13 mouse cellular contexts compared by ENCODE assay signal in genomic region chr13:37597575-37597974, GRCm38 (mm10).
A peak's percentile ranks its signal among the peaks of the same experiment; 100 is the strongest.
DNase-seq lines count a peak whose midpoint lies in the region; ATAC-seq and TF ChIP-seq lines count a peak whose summit lies in the region.
"Had no signal": no experiment of that assay in that cellular context is flagged by ENCODE, and none has a peak within 500 bp of the region (broad histone marks: within the 10 kb centered on the region; RNA-seq: fewer than 3 reads in every experiment).

No protein-coding gene starts in this region.

- peaks cover 32% of the 10 kb centered on the region for H3K4me1 ChIP-seq in heart, embryonic 10.5 days
- H3K4me1 ChIP-seq in heart, embryonic 12.5 days (replicated peaks) = peaks cover 41% of the 10 kb centered on the region
- H3K4me1 ChIP-seq in kidney, postnatal 0 days (replicated peaks; ENCODE audit: insufficient read depth, low read length) = peaks cover 13% of the 10 kb centered on the region; the same call in 1 of the 2 replicates
- peaks cover 22% of the 10 kb centered on the region for H3K4me1 ChIP-seq in thymus, adult 2 months (replicated peaks; ENCODE audit: control insufficient read depth, insufficient read depth, low read length)

- ATAC-seq in heart, embryonic 12.5 days (ENCODE audit: insufficient number of reproducible peaks, low FRiP score) = no peak
- ATAC-seq in hematopoietic stem cell, adult 5-6 weeks (replicated peaks in 1 of 2; ENCODE audit: insufficient read depth in 1 of 2, low FRiP score in 2 of 2, low TSS enrichment in 1 of 2, low read depth in 1 of 2, poor library complexity in 2 of 2, severe bottlenecking in 2 of 2) = peak; percentile 12 to 52; a peak in 1 of 4 replicates
- ATAC-seq in kidney, postnatal 0 days (replicated peaks; ENCODE audit: low FRiP score, low read depth) = peak; percentile 92
- no peak for ATAC-seq in megakaryocyte progenitor cell, adult 5-6 weeks (replicated peaks; ENCODE audit: poor library complexity)
- ATAC-seq: hindbrain, embryonic 16.5 days had no signal

- no peak overlapping the region for H3K4me3 ChIP-seq in heart, embryonic 10.5 days
- H3K4me3 ChIP-seq in heart, embryonic 12.5 days = no peak overlapping the region
- H3K4me3 ChIP-seq in kidney, postnatal 0 days (replicated peaks; ENCODE audit: low read depth, low read length) = no peak overlapping the region
- no peak overlapping the region for H3K4me3 ChIP-seq in thymus, adult 2 months (ENCODE audit: control insufficient read depth, insufficient read depth, low read length)
- H3K4me3 ChIP-seq: megakaryocyte, embryonic 14.5 days had no signal

- H3K9ac ChIP-seq in heart, embryonic 12.5 days = no peak overlapping the region
- no peak overlapping the region for H3K9ac ChIP-seq in kidney, postnatal 0 days (ENCODE audit: low read depth, low read length)

- TF ChIP-seq CTCF in kidney, postnatal 0 days (IDR thresholded peaks at IDR 0.05; ENCODE audit: low read depth) = no peak
- TF ChIP-seq CTCF in thymus, adult 2 months (IDR thresholded peaks at IDR 0.05; ENCODE audit: borderline replicate concordance, control insufficient read depth, extremely low read depth, insufficient read depth, low read length, poor library complexity) = no peak

- DNase-seq in heart, embryonic 10.5 days (ENCODE audit: low spot score) = no peak
- peak; percentile 54 for DNase-seq in kidney, postnatal 0 days (ENCODE audit: low spot score)
- DNase-seq in thymus, adult 2 months = peak; percentile 51
- no peak for DNase-seq in gastrocnemius, adult 18-20 months (ENCODE audit: low spot score)
- DNase-seq in cerebellum, adult 9-11 months = no peak
- DNase-seq: adrenal gland, adult 8-10 months; cerebellum, postnatal 10 days; lung, adult 18-20 months had no signal

- no peak overlapping the region for H3K4me2 ChIP-seq in heart, embryonic 12.5 days
- no peak overlapping the region for H3K4me2 ChIP-seq in kidney, postnatal 0 days (ENCODE audit: low read length)

- H3K36me3 ChIP-seq in heart, embryonic 10.5 days = no peaks in the 10 kb centered on the region
- H3K36me3 ChIP-seq in heart, embryonic 12.5 days = no peaks in the 10 kb centered on the region
- no peaks in the 10 kb centered on the region for H3K36me3 ChIP-seq in kidney, postnatal 0 days (ENCODE audit: insufficient read depth, low read length)
- no peaks in the 10 kb centered on the region for H3K36me3 ChIP-seq in thymus, adult 2 months (ENCODE audit: control insufficient read depth, insufficient read depth, low read length)

- H3K27me3 ChIP-seq in heart, embryonic 10.5 days (ENCODE audit: insufficient read depth, poor library complexity, severe bottlenecking) = no peaks in the 10 kb centered on the region
- no peaks in the 10 kb centered on the region for H3K27me3 ChIP-seq in heart, embryonic 12.5 days (replicated peaks)
- no peaks in the 10 kb centered on the region for H3K27me3 ChIP-seq in kidney, postnatal 0 days (ENCODE audit: insufficient read depth, low read length)
- H3K27me3 ChIP-seq in thymus, adult 2 months (ENCODE audit: control insufficient read depth, insufficient read depth, low read length) = no peaks in the 10 kb centered on the region

- WGBS in heart, embryonic 10.5 days = 72% methylated on average over 8 of the region's 8 CpGs
- WGBS in heart, embryonic 12.5 days = 68% methylated on average over 8 of the region's 8 CpGs
- 22% methylated on average over 8 of the region's 8 CpGs for WGBS in kidney, postnatal 0 days
- 25% methylated on average over 8 of the region's 8 CpGs for WGBS in thymus, adult 2 months

- TF ChIP-seq POLR2A in thymus, adult 2 months (IDR thresholded peaks at IDR 0.05; ENCODE audit: control insufficient read depth, extremely low read depth, insufficient read depth, low read length, poor library complexity) = no peak

- H3K9me3 ChIP-seq in heart, embryonic 10.5 days = no peaks in the 10 kb centered on the region
- no peaks in the 10 kb centered on the region for H3K9me3 ChIP-seq in heart, embryonic 12.5 days (replicated peaks)
- H3K9me3 ChIP-seq in kidney, postnatal 0 days (replicated peaks; ENCODE audit: low read length) = no peaks in the 10 kb centered on the region
- H3K9me3 ChIP-seq: megakaryocyte, embryonic 14.5 days had no signal

- H3K27ac ChIP-seq in heart, embryonic 10.5 days = peak overlapping the region; percentile 57; the same call in 1 of the 2 replicates
- no peak overlapping the region for H3K27ac ChIP-seq in heart, embryonic 12.5 days (ENCODE audit: poor library complexity, severe bottlenecking)
- peak overlapping the region; percentile 85 for H3K27ac ChIP-seq in kidney, postnatal 0 days
- peak overlapping the region; percentile 44 for H3K27ac ChIP-seq in thymus, adult 2 months (ENCODE audit: control insufficient read depth, insufficient read depth, low read length)

Comparison
In these comparisons a context has a peak if more than half of its experiments do, and no peak if none do; other contexts are left out.
1. DNase-seq: peak in kidney, postnatal 0 days (single experiment) and thymus, adult 2 months (single experiment); none in heart, embryonic 10.5 days (single experiment), gastrocnemius, adult 18-20 months (single experiment) and cerebellum, adult 9-11 months (single experiment).
2. ATAC-seq: peak in hematopoietic stem cell, adult 5-6 weeks (2 of 2) and kidney, postnatal 0 days (single experiment); none in heart, embryonic 12.5 days (single experiment) and megakaryocyte progenitor cell, adult 5-6 weeks (single experiment).